Mouse (Mus musculus) hindlimb bud, embryonic 11.5 days (tissue): ENCODE measurements around the gene Angptl7.

Experiments
- DNase-seq: peaks from one replicate; pipeline ENCODE4 v3.0.0-alpha.2; 2012; ENCODE audit warnings: low read depth, low spot score; ENCODE audit errors: extremely low spot score

The Angptl7 gene

GRCm38 (mm10) chr4:148455477-148456025 is 44.7 kb downstream of the Angptl7 start:
- DNase-seq, result no peak

GRCm38 (mm10) chr4:148453707-148454106 is 46.6 kb downstream of the Angptl7 start:
- DNase-seq, result no peak

- no peak for DNase-seq
Observed at GRCm38 (mm10) chr4:148448853-148449245, 51.4 kb downstream of the Angptl7 start.

GRCm38 (mm10) chr4:148448179-148448852 is 51.9 kb downstream of the Angptl7 start, which contains the start of gene Mtor:
Gene Mtor, plus strand, starts transcription at chr4:148448611.
- DNase-seq, result peak; percentile 97
